Mouse (Mus musculus) layer of hippocampus, adult 18-20 months (tissue): ENCODE results near the gene Wscd2. TPM values are rescaled to one million over a fixed set of nuclear protein-coding genes. Genes with fewer than 3 reads are reported as not detected.

Experiments
- total RNA-seq, 2 experiments: library from RNA; stranded (reverse); gene quantifications; 2 replicates each; pipeline ENCODE4 v1.2.3; 2021

Wscd2 gene
- total RNA-seq, 2 experiments from 2014 or later = 81.3 to 83.7 TPM

Other genes starting within 250 kb of the Wscd2 start
- gene Sgsm1, start 179.5 kb upstream of the Wscd2 start, total RNA-seq = 10 to 100 TPM; 75.8 to 90.7 TPM
- gene Aym1, start 133.0 kb upstream of the Wscd2 start, total RNA-seq = not detected
- gene Cmklr1, start 160.1 kb downstream of the Wscd2 start, total RNA-seq = 1 to 10 TPM; 4.6 to 4.8 TPM
- gene 1700069L16Rik, start 234.4 kb downstream of the Wscd2 start, total RNA-seq = not detected
- gene Ficd, start 245.5 kb downstream of the Wscd2 start, total RNA-seq = 10 to 100 TPM; 13.4 to 14.1 TPM